Mouse (Mus musculus) C2C12 (cell line): ENCODE measurements around the gene Larp7.

Experiments
- CEBPB ChIP-seq: IDR thresholded peaks from one replicate; pipeline ENCODE4 v1.6.1; 2011; ENCODE audit warnings: low read depth, mild to moderate bottlenecking, control low read depth, moderate library complexity
- CTCF ChIP-seq: IDR thresholded peaks from one replicate; pipeline ENCODE4 v1.5.1; 2011; ENCODE audit not compliant: control insufficient read depth, insufficient read depth, insufficient read length
- MAX ChIP-seq: IDR thresholded peaks from one replicate; pipeline ENCODE4 v1.6.1; 2011; ENCODE audit warnings: mild to moderate bottlenecking, control low read depth
- MYOD1 ChIP-seq: IDR thresholded peaks from one replicate; pipeline ENCODE4 v1.6.1; 2011; ENCODE audit warnings: low read depth; ENCODE audit not compliant: control insufficient read depth, insufficient read length
- MYOG ChIP-seq: IDR thresholded peaks from one replicate; pipeline ENCODE4 v1.6.1; 2011; ENCODE audit not compliant: control insufficient read depth, insufficient read length; ENCODE audit errors: extremely low read depth
- USF1 ChIP-seq: IDR thresholded peaks from one replicate; pipeline ENCODE4 v1.6.1; 2011; ENCODE audit warnings: low read depth, mild to moderate bottlenecking, control low read depth, moderate library complexity

DNA sequence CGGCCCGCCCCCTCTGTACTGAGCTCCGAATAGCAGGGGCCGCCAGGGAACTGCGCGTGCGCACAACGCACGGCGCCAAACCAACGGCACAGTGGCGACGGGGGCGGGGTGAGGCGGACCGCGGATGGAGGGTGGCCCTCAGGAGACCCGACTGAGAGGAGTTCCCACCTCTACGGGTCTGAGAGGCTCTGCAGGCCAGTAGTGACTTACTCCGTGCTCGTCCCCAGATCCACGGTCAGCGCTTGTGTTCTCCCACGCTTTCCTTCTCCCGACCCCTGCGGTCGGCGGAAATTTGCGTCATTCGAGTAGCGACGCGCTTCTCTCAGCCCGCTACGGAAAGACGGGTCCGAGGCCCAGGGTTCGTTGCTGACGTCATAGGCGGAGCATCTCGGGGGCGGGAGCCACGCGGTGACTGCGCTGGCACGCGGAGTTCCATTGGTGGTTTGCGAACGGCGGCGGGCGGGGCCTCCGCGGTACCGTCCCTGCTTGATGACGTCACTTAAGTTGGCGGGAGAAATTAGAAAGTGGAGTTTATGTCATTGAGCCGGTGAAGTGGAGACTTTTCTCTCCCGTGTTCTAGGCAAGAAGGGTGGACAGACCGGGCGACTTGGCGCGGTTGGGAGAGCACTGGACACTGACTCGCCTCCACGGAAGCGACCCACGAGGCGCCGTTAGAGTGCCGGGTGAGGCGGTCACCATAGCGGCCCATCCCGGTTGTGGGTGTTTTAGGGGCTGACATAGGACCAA, at the start of gene Larp7, which contains the start of gene Zgrf1:
- TF ChIP-seq CTCF (no peak), MAX (no peak), MYOG (no peak), USF1 (no peak), MYOD1 (no peak), CEBPB (no peak)
